Mouse (Mus musculus): ENCODE results near the gene Pip4k2a. TPM values are rescaled to one million over a fixed set of nuclear protein-coding genes. Genes with fewer than 3 reads are reported as not detected.

Pip4k2a gene
- polyA plus RNA-seq, 1 experiment: 5.2 TPM

DNA sequence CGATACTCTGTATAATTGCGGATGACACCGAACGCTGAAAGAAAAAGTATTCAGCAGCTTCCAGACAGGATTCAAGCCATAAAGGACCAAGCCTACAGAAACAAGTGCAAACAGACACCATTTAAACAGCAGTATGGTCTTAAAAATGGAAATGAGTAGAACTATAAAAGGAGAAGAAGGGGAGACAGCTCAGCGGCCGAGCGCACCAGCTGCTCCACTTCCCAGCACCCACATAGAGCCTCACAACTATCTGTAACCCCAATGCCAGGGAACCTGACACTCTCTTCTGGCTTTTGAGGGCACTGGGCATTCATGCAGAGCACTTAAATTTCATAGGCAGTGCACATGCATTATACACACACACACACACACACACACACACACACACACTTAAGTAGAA, 18.3 kb downstream of the Pip4k2a start:
- no peak for DNase-seq (ENCODE audit: low read depth)

DNA sequence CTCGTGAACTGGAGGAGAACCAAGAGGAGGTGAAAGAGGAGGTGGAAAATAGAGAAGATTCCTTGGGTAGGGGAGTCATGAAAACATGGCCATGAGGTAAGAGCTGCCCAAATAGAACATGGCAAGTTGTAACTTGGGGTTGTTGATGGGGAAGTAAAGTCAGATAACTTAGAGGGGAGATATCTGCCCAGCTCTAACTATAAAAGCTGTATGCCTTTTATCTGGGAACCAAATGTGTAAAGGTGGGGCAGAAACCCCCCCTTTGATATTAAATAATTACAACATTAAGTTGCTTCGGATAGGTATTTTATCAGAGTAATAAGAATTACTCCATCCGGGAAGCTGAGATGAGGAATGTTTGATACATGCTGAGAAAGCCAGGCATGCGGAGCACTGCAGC, 18.9 kb downstream of the Pip4k2a start:
- DNase-seq (ENCODE audit: low read depth): no peak

DNA sequence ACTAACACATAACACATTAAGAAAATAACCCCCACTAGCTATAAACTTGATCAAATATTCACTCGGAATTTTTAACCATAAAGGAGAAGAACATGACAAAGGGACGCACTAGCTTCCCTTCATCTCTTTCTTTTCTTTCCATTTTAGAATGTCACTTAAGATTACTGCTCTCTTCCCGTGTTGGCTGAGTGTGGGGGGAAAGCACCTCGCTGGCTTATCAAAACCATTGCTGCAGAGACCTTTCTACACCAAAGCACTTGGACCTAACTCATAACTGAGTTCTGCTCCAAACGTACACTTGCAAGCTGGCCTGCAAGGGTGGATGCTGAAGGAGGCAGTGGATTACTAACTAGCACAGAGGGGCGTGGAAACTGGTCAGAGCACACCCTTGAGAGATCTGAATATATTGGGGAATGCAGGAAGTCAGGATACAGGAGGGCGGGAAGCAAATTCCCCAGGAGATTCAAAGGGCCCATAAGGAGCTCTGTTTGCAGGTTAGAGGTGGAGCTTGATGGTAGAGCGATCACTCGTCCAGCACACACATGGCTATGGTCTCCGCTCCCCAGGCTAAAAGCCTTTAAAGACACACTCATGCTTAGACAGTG, 20.6 kb downstream of the Pip4k2a start:
- DNase-seq (ENCODE audit: low read depth): no peak

- DNase-seq (ENCODE audit: low read depth): no peak
Measured at GRCm38 (mm10) chr2:18976175-18976574, 21.8 kb downstream of the Pip4k2a start.

GRCm38 (mm10) chr2:18974882-18975645, 22.9 kb downstream of the Pip4k2a start:
- DNase-seq (ENCODE audit: low read depth): no peak

DNA sequence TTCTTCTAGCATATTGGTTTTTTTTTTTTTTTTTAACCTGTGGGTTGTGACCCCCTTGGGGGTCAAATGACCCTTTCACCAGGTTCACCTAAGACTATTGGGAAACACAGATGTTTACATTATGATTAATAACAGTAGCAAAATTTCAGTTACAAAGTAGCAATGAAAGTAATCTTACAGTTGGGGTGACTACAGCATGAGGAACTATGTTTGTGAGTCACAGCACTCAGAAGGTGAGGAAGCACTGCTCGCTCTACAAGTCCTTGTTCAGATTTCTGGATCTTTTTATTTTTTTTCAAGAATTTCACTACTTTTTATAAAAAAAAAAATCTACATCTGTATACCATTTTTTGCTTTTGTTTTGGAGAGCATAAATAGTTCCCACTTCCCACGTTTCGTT, 26.4 kb downstream of the Pip4k2a start:
- no peak for DNase-seq (ENCODE audit: low read depth)

DNA sequence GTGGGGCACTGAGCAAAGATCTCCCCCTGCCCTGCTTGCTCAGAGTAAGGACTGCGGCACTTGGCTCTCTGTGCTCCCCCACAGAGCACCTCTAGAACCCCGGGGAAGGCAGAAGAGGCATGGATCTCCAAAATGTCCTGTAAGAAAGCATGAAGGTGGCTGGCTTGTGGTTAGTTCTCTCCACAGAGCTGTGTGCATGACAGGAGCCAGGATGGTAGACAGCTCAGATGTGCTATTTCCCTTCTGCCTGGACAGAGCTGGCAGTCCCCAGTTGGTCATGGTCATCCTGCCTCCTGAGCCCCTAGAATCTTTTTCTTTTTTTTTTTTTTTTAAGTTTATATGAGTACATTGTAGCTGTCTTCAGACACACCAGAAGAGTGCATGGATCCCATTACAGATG, 27.5 kb downstream of the Pip4k2a start:
- DNase-seq (ENCODE audit: low read depth): no peak

DNA sequence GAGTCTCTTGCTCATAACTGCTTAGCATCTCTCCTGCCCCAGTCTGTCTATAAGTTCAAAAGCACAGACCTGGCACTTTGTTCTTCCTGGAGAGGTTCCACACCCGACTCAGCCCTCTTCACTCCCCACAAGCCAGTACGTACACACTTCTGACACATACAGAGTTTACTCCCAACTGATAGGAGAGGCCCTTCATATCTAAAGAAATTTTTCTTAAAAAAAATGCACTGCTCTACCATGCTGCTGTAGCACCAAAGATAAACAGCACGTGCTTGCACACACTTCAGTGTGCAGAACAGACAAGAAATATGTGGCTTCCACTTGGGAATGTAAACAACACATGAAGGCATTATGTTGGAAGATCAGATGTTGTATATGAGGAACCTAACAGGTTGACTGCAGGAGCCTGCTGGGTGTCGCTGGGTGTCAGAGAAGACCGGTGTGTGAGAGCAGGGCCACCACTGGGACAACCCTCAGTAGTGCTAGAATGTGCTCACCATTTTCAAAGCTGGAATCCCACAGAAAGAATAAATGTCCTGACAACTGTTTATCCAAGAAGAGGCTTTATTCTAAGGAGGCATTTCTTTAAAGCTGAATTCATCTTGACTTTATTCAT, 28.8 kb downstream of the Pip4k2a start:
- no peak for DNase-seq (ENCODE audit: low read depth)

DNA sequence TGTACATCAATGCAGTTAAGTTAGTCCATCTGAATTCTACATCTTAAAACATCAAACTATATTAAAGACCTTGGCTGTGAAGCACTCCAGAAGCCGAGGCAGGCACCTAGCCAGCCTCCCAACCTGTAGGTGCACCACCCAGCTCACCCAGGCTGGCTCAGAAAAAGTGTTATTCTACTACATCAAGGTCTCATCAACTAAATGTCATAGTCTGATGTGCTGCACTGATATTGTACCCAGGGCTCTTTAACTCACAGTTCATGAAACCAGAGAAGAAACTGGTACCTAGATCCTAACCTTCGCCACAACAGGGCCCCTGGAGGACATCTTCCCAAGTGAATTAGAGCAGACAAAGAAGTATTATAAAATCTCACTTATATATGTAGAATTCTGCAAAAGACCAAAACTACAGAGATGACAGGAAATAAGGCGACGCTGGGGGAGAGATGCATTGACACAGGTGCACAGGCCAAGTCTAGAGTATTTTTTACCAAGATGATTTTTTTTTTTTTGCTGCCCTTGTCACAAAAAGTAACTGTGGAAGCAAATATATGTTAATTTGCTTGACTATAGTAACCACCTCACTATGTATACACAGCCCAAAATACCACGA, 30.4 kb downstream of the Pip4k2a start:
- no peak for DNase-seq (ENCODE audit: low read depth)

DNA sequence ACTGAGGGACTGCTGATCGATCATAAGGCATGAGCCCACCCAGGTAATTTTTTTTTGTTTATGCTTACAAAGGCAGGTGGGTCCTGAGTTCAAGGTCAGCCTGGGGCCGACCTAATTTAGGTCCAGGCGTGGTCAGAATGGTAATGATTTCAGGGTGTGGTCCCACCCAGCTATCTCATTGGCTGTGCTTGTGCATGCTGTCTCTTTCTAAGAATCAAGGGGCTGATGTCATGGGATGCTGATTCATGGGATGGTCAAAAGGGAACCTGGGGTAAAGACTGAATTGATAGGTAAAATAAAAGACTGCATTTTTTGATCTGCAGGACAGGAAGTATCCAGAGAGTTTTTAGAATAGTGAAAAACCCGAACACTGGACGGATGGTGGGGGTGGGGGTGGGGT, 31.4 kb downstream of the Pip4k2a start:
- DNase-seq (ENCODE audit: low read depth): no peak

GRCm38 (mm10) chr2:18965950-18966349, 32.0 kb downstream of the Pip4k2a start:
- no peak for DNase-seq (ENCODE audit: low read depth)

DNA sequence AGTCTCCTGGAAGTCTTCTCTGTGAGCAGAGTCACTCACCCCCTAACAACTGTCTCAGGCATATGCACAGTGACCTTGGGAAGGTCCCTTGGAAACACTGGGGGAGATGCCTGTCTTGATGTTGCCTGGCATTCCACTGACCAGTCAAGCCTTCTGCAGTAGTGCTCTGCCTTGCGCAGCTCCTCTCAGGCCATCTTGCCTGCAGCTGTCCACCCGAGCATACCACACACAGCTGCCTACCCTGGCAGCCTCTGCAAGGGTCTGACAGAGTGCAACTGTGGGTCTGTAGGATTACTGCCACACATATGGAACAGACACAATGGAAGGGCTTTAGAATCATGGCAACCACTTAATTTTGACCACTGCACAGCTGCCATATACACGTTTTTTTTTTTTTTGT, 32.8 kb downstream of the Pip4k2a start:
- no peak for DNase-seq (ENCODE audit: low read depth)

- DNase-seq (ENCODE audit: low read depth): no peak
Measured at GRCm38 (mm10) chr2:18963286-18964040, 34.5 kb downstream of the Pip4k2a start.

DNA sequence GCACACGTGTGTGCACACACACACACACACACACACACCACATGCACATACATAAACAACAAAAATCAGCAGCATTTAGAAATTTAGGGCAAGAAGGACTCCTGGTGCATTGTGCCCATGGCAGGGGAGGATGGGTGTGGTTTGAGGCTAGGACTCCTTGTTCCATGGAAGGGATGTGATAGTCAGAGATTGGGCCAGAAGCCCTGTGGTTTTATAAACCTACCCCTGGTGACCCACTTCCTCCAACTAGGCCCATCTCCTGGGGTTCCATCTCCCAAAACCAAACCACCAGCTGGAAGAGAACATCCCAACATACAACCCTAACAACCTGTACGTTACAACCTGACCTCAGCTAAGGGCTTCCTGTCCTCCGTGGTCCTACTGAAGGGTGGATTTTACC, 35.4 kb downstream of the Pip4k2a start:
- no peak for DNase-seq (ENCODE audit: low read depth)

DNA sequence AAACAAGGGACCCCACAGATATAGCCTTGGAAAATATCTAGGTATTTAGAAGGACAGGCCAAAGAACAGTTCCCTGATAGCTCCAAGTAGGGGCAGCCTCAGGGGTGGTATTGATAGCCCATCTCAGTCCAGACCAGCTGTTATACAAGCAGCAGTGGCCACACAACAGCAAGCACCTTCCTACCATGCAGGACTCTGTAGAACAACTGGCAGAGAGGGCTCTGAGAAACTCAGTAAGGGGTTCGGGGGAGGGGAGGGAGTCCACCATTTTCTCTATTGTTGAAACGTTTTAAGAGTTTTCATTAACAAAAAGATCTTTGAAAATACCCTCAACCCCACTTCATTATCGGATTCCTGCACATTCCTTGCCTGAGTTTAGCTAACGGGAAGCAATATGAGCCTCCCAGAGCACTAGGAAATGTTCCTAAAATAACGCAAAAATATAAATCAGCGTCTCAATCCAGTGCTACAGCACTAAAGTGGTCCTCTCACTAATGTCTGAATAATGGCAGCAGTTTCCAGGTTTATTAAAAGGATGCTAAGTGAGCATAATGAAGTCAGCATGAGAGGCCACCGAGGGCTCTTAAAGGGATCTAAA, 37.5 kb downstream of the Pip4k2a start:
- no peak for DNase-seq (ENCODE audit: low read depth)

GRCm38 (mm10) chr2:18959558-18959957, 38.4 kb downstream of the Pip4k2a start:
- DNase-seq (ENCODE audit: low read depth): no peak

GRCm38 (mm10) chr2:18959008-18959407, 38.9 kb downstream of the Pip4k2a start:
- DNase-seq (ENCODE audit: low read depth): no peak

- DNase-seq (ENCODE audit: low read depth): no peak
Measured at GRCm38 (mm10) chr2:18958501-18958900, 39.4 kb downstream of the Pip4k2a start.

- no peak for DNase-seq (ENCODE audit: low read depth)
Measured at GRCm38 (mm10) chr2:18958044-18958443, 39.9 kb downstream of the Pip4k2a start.

DNA sequence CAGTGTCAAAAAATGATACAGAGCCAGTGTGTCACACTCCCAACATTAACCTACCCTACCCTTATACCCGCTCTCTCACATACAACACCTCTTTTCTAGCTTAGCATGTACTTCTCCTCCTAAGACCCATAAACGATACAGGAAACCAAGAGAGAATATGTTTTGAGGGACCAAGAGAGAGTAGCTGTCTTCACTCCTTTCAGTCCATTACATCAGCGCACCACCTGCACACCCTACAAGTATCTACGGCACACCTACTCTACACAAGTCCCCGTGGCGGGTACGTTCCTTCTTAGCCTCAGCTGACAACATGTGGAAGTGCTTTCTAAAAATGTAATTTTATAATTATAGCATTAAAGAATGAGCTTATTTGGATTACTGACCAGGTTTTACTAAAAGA, 40.5 kb downstream of the Pip4k2a start:
- DNase-seq (ENCODE audit: low read depth): no peak

DNA sequence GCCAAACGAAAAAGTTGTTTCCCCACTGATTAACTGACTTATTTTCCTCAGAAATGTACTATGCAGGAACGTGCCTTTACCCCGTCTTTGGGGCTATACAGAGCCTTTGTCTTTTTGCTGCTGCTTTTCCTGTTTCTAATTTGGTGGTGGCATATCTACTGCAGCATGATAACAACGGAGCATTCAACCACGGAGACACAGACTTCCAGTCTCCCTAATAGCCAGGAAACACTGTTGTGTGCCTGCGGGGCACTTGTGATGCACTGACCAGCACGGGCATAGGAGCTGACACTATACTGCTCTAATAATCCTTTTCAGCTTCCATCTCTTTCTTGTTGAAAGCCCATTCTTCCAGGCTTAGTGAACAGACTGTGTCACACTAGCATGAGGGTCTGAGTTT, 41.0 kb downstream of the Pip4k2a start:
- no peak for DNase-seq (ENCODE audit: low read depth)

- no peak for DNase-seq (ENCODE audit: low read depth)
Measured at GRCm38 (mm10) chr2:18956424-18956823, 41.5 kb downstream of the Pip4k2a start.

Measured in gonadal fat pad, adult 2 months (tissue).